Mouse (Mus musculus) myocyte (in vitro differentiated cells): ENCODE results near the gene Iffo2.

Source experiments
- E2F4 ChIP-seq: IDR thresholded peaks from one replicate; pipeline ENCODE4 v1.6.1; 2011; ENCODE audit warnings: mild to moderate bottlenecking, control low read depth, moderate library complexity; ENCODE audit not compliant: insufficient read depth
- MAX ChIP-seq: IDR thresholded peaks from one replicate; pipeline ENCODE4 v1.6.1; 2011; ENCODE audit warnings: low read depth, mild to moderate bottlenecking, control low read depth
- MYOD1 ChIP-seq, 3 experiments: IDR thresholded peaks; one replicate each; pipeline ENCODE4 v1.6.1; 2011; ENCODE audit warnings: control low read depth in 2 of 3, low read depth in 2 of 3, mild to moderate bottlenecking in 2 of 3, moderate library complexity in 1 of 3; ENCODE audit not compliant: insufficient read length in 2 of 3, control insufficient read depth in 1 of 3
- MYOG ChIP-seq, 3 experiments: IDR thresholded peaks; one replicate each; pipeline ENCODE4 v1.6.1; 2011; ENCODE audit warnings: control low read depth in 2 of 3, low read depth in 2 of 3, mild to moderate bottlenecking in 2 of 3; ENCODE audit not compliant: insufficient read length in 2 of 3, control insufficient read depth in 1 of 3, insufficient read depth in 1 of 3
- POLR2A ChIP-seq: IDR thresholded peaks from one replicate; pipeline ENCODE4 v1.6.1; 2011; ENCODE audit warnings: low read depth, mild to moderate bottlenecking, control low read depth, moderate library complexity; ENCODE audit not compliant: insufficient read length
- POLR2AphosphoS2 ChIP-seq: IDR thresholded peaks from one replicate; pipeline ENCODE4 v1.6.1; 2011; ENCODE audit warnings: low read depth, control low read depth; ENCODE audit not compliant: insufficient read length
- USF1 ChIP-seq: IDR thresholded peaks from one replicate; pipeline ENCODE4 v1.6.1; 2011; ENCODE audit warnings: low read depth, mild to moderate bottlenecking, control low read depth, moderate library complexity

DNA sequence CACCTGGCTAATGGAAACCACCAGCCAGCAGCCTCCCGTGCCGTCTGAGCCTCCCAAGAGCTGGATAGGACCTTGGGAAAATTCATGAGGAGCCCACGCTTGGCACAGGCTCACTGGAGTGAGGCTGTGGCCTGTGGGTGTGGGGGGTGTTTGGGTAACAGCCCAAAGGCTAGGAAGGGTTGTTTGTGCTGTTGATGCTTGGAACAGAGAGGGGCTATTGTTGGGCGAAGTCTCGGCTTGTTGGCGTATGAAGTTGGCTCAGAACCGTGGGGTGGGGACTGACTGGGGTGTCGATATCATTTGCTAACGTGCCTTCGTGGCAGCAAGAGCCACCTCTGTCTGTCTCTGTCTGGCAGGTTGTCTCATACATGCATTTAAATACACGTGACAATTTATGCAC lies 24.9 kb downstream of the Iffo2 start:
- TF ChIP-seq POLR2A = no peak
- TF ChIP-seq POLR2AphosphoS2 = no peak
- TF ChIP-seq MYOG (IDR thresholded peaks at IDR 0.05; ENCODE audit: control insufficient read depth in 1 of 3, insufficient read depth in 1 of 3, insufficient read length in 2 of 3, low read depth in 2 of 3) = no peak
- TF ChIP-seq E2F4 = no peak
- no peak for TF ChIP-seq MAX
- TF ChIP-seq USF1 = no peak
- no peak for TF ChIP-seq MYOD1 (IDR thresholded peaks at IDR 0.05; ENCODE audit: control insufficient read depth in 1 of 3, insufficient read length in 2 of 3, low read depth in 2 of 3)
